In the genomic region with DNA sequence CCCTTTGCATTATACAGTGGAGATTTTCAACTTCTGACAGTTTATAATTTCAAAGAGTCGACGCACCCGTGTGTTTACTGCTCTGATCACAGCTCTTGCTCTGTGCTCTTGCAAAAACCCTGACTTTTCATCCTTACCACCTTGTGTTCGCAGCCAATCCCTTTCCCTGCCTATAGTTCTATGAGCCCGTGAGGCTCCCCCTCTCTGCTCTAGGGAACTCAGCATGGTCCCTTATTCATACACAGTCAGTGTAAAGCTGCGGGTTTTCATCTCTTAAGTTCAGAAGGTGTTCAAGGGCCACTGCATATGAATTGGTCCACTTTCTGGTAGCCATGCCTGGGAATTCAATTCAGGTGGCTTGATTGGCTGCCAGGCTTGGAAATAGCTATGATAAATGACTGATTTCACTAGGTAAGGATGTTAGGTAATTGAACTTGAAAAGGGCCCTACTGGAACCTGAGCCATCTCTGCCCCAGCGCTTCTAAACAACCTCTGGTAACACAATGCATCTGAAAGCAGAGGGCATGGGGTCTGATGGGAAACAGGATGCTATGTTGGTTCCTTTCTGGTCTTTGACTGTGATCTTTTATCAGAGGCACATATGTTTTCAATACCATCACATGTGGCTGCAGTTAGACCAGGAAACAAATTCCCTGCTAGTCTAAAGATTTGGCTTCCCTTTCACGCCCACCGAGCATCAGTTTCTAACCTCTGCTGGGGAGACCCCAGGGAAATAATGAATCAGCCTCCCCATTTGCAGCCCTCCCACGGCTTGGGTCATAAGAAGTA, we compare ENCODE assay signal across 34 mouse cellular contexts. TPM values are rescaled to one million over a fixed set of nuclear protein-coding genes. Genes with fewer than 3 reads are reported as not detected.
DNase-seq lines count a peak whose midpoint lies in the region; ATAC-seq and TF ChIP-seq lines count a peak whose summit lies in the region.
"Had no signal": no experiment of that assay in that cellular context is flagged by ENCODE, and none has a peak within 500 bp of the region (broad histone marks: within the 10 kb centered on the region; RNA-seq: fewer than 3 reads in every experiment).

No protein-coding gene starts in this region.

- H3K36me3 ChIP-seq in forebrain, embryonic 10.5 days (replicated peaks): no peaks in the 10 kb centered on the region
- no peaks in the 10 kb centered on the region for H3K36me3 ChIP-seq in forebrain, embryonic 12.5 days (replicated peaks)
- no peaks in the 10 kb centered on the region for H3K36me3 ChIP-seq in midbrain, embryonic 13.5 days
- no peaks in the 10 kb centered on the region for H3K36me3 ChIP-seq in midbrain, postnatal 0 days (ENCODE audit: insufficient read depth, low read length)
- no peaks in the 10 kb centered on the region for H3K36me3 ChIP-seq in embryonic facial prominence, embryonic 14.5 days (ENCODE audit: control insufficient read depth, insufficient read depth, low read length)
- H3K36me3 ChIP-seq: embryonic facial prominence, embryonic 12.5 days; heart, embryonic 12.5 days; intestine, embryonic 15.5 days; kidney, embryonic 15.5 days had no signal

- peaks cover 29% of the 10 kb centered on the region for H3K4me1 ChIP-seq in forebrain, embryonic 10.5 days
- H3K4me1 ChIP-seq in forebrain, embryonic 12.5 days: 0 out of 2 replicates have a peak, but pooled peaks cover 2% of the 10 kb centered on the region
- no peaks in the 10 kb centered on the region for H3K4me1 ChIP-seq in midbrain, embryonic 13.5 days (replicated peaks)
- H3K4me1 ChIP-seq in midbrain, postnatal 0 days (ENCODE audit: insufficient read depth, low read length): no peaks in the 10 kb centered on the region
- peaks cover 4% of the 10 kb centered on the region; the same call in 1 of the 2 replicates for H3K4me1 ChIP-seq in embryonic facial prominence, embryonic 14.5 days (ENCODE audit: control insufficient read depth, insufficient read depth, low read length)
- H3K4me1 ChIP-seq: heart, embryonic 12.5 days; intestine, embryonic 15.5 days; megakaryocyte, embryonic 14.5 days had no signal

- 48% methylated on average over 10 of the region's 10 CpGs for WGBS in forebrain, embryonic 10.5 days
- 45% methylated on average over 10 of the region's 10 CpGs for WGBS in forebrain, embryonic 12.5 days
- WGBS in midbrain, embryonic 13.5 days: 54% methylated on average over 10 of the region's 10 CpGs
- 55% methylated on average over 10 of the region's 10 CpGs for WGBS in midbrain, postnatal 0 days
- 45% methylated on average over 10 of the region's 10 CpGs for WGBS in embryonic facial prominence, embryonic 14.5 days

- TF ChIP-seq CTCF in midbrain, postnatal 0 days (IDR thresholded peaks at IDR 0.05): no peak

- no peaks in the 10 kb centered on the region for H3K27me3 ChIP-seq in forebrain, embryonic 10.5 days (ENCODE audit: poor library complexity, severe bottlenecking)
- no peaks in the 10 kb centered on the region for H3K27me3 ChIP-seq in forebrain, embryonic 12.5 days
- H3K27me3 ChIP-seq in midbrain, embryonic 13.5 days: no peaks in the 10 kb centered on the region
- H3K27me3 ChIP-seq in midbrain, postnatal 0 days (ENCODE audit: insufficient read depth, low read length): no peaks in the 10 kb centered on the region
- H3K27me3 ChIP-seq in embryonic facial prominence, embryonic 14.5 days (replicated peaks; ENCODE audit: control insufficient read depth, insufficient read depth, low read length): no peaks in the 10 kb centered on the region; the same call in 1 of the 2 replicates
- H3K27me3 ChIP-seq: heart, embryonic 12.5 days; intestine, embryonic 15.5 days; kidney, embryonic 15.5 days; megakaryocyte, embryonic 14.5 days had no signal

- no peak overlapping the region for H3K9ac ChIP-seq in forebrain, embryonic 12.5 days
- H3K9ac ChIP-seq in midbrain, embryonic 13.5 days (replicated peaks): no peak overlapping the region
- H3K9ac ChIP-seq in midbrain, postnatal 0 days (replicated peaks; ENCODE audit: low read length, poor library complexity, severe bottlenecking): no peak overlapping the region
- no peak overlapping the region for H3K9ac ChIP-seq in embryonic facial prominence, embryonic 14.5 days (ENCODE audit: low read depth, low read length)
- H3K9ac ChIP-seq: embryonic facial prominence, embryonic 12.5 days; heart, embryonic 12.5 days; hindbrain, embryonic 14.5 days; intestine, embryonic 15.5 days; kidney, embryonic 15.5 days; liver, postnatal 0 days had no signal

- no peak overlapping the region for H3K4me2 ChIP-seq in forebrain, embryonic 12.5 days
- H3K4me2 ChIP-seq in midbrain, embryonic 13.5 days (replicated peaks): no peak overlapping the region
- H3K4me2 ChIP-seq in midbrain, postnatal 0 days (ENCODE audit: low read depth, low read length, poor library complexity, severe bottlenecking): no peak overlapping the region
- no peak overlapping the region for H3K4me2 ChIP-seq in embryonic facial prominence, embryonic 14.5 days (ENCODE audit: low read depth, low read length)
- H3K4me2 ChIP-seq: embryonic facial prominence, embryonic 12.5 days; heart, embryonic 12.5 days; hindbrain, embryonic 14.5 days; intestine, embryonic 15.5 days; kidney, embryonic 15.5 days had no signal

- H3K4me3 ChIP-seq in forebrain, embryonic 10.5 days: no peak overlapping the region
- no peak overlapping the region for H3K4me3 ChIP-seq in forebrain, embryonic 12.5 days (replicated peaks)
- no peak overlapping the region for H3K4me3 ChIP-seq in midbrain, embryonic 13.5 days (replicated peaks)
- H3K4me3 ChIP-seq in midbrain, postnatal 0 days (ENCODE audit: low read depth, low read length): no peak overlapping the region
- H3K4me3 ChIP-seq in embryonic facial prominence, embryonic 14.5 days (ENCODE audit: low read depth, low read length): no peak overlapping the region
- H3K4me3 ChIP-seq: embryonic facial prominence, embryonic 12.5 days; heart, embryonic 12.5 days; intestine, embryonic 15.5 days; kidney, embryonic 15.5 days; megakaryocyte, embryonic 14.5 days; myocyte had no signal

- H3K27ac ChIP-seq in forebrain, embryonic 10.5 days: peak overlapping the region; percentile 65; the same call in 1 of the 2 replicates
- no peak overlapping the region for H3K27ac ChIP-seq in forebrain, embryonic 12.5 days
- no peak overlapping the region for H3K27ac ChIP-seq in midbrain, embryonic 13.5 days
- H3K27ac ChIP-seq in midbrain, postnatal 0 days (ENCODE audit: low read depth, low read length): no peak overlapping the region
- H3K27ac ChIP-seq in embryonic facial prominence, embryonic 14.5 days (replicated peaks; ENCODE audit: low read depth, low read length): no peak overlapping the region
- H3K27ac ChIP-seq: hindbrain, embryonic 14.5 days; intestine, embryonic 15.5 days; kidney, embryonic 15.5 days; stomach, postnatal 0 days had no signal

- DNase-seq in forebrain, embryonic 10.5 days (ENCODE audit: extremely low spot score, low spot score): no peak
- no peak for DNase-seq in midbrain, postnatal 0 days (ENCODE audit: low spot score)
- peak; percentile 39 for DNase-seq in embryonic facial prominence, embryonic 14.5 days (ENCODE audit: low spot score)
- peak; percentile 47 for DNase-seq in mesoderm, embryonic 11.5 days (ENCODE audit: low read depth, low spot score)
- DNase-seq in adrenal gland, adult (ENCODE audit: inconsistent age in 2 of 2, low spot score in 1 of 2): no peak
- no peak for DNase-seq in neural tube, embryonic 10.5 days (ENCODE audit: extremely low spot score, low spot score)
- DNase-seq: adrenal gland, postnatal 14 days; cerebellum, adult 11-12 months; cerebellum, postnatal 14 days; heart, postnatal 14 days; kidney, postnatal 4 days; liver, postnatal 0 days; lung, postnatal 14 days; retina, postnatal 1 day; right cerebral cortex, postnatal 4 days had no signal

- no peak for ATAC-seq in forebrain, embryonic 12.5 days (ENCODE audit: low FRiP score)
- ATAC-seq in midbrain, embryonic 13.5 days: peak; percentile 43; the same call in 1 of the 2 replicates
- ATAC-seq in midbrain, postnatal 0 days (ENCODE audit: low FRiP score): no peak
- ATAC-seq in embryonic facial prominence, embryonic 14.5 days (ENCODE audit: low read depth): no peak
- ATAC-seq: activated CD4-positive, CD25-positive, alpha-beta regulatory T cell, adult 4 months; CD4-positive, CD25-positive, alpha-beta regulatory T cell, adult 4 months; intestine, embryonic 15.5 days; liver, postnatal 0 days had no signal

- no peaks in the 10 kb centered on the region for H3K9me3 ChIP-seq in forebrain, embryonic 10.5 days
- no peaks in the 10 kb centered on the region for H3K9me3 ChIP-seq in forebrain, embryonic 12.5 days
- no peaks in the 10 kb centered on the region for H3K9me3 ChIP-seq in midbrain, embryonic 13.5 days
- H3K9me3 ChIP-seq in midbrain, postnatal 0 days (ENCODE audit: low read length): no peaks in the 10 kb centered on the region
- no peaks in the 10 kb centered on the region for H3K9me3 ChIP-seq in embryonic facial prominence, embryonic 14.5 days (ENCODE audit: control insufficient read depth, low read length)
- H3K9me3 ChIP-seq: embryonic facial prominence, embryonic 12.5 days; heart, embryonic 12.5 days; intestine, embryonic 15.5 days; kidney, embryonic 15.5 days; megakaryocyte, embryonic 14.5 days had no signal

RNA-seq across cellular contexts. Expression of a gene that starts 46.3 kb away (rescaled TPM):
- polyA plus RNA-seq in forebrain, embryonic 10.5 days (2016; fragmentation: Nextera tagmentation; extraction: Ambion mirVana): not detected in 2 replicates
- not detected in 2 replicates for polyA plus RNA-seq in forebrain, embryonic 12.5 days (2016; fragmentation: Nextera tagmentation; extraction: Ambion mirVana)
- not detected in 2 replicates for polyA plus RNA-seq in midbrain, embryonic 13.5 days (2015; fragmentation: Nextera tagmentation; extraction: Ambion mirVana)
- total RNA-seq in midbrain, postnatal 0 days (2014; rRNA removed): not detected in 2 replicates
- polyA plus RNA-seq in midbrain, postnatal 0 days (2015; fragmentation: Nextera tagmentation; extraction: Ambion mirVana): not detected in 2 replicates
- 0.14 TPM in 1 of 2 replicates, not detected in the other for polyA plus RNA-seq in embryonic facial prominence, embryonic 14.5 days (2014; fragmentation: Nextera tagmentation; extraction: Ambion mirVana)
- total RNA-seq: adrenal gland, postnatal 14 days; ES-E14; gastrocnemius, postnatal 4 days; heart, postnatal 14 days; layer of hippocampus, postnatal 10 days; left cerebral cortex, postnatal 10 days; liver, adult 2 months; neutrophil, adult 5-6 weeks had no signal
- polyA plus RNA-seq: activated CD4-positive, CD25-positive, alpha-beta regulatory T cell, adult 4 months; CD4-positive, CD25-positive, alpha-beta regulatory T cell, adult 4 months; embryonic facial prominence, embryonic 12.5 days; heart, embryonic 12.5 days; hindbrain, embryonic 14.5 days; intestine, embryonic 15.5 days; liver, adult 2 months; liver, postnatal 0 days; myocyte; stomach, postnatal 0 days; thymus, postnatal 0 days had no signal

Comparison
In these comparisons a context has a peak if more than half of its experiments do, and no peak if none do; other contexts are left out.
1. DNase-seq: peak in embryonic facial prominence, embryonic 14.5 days (single experiment) and mesoderm, embryonic 11.5 days (single experiment); none in forebrain, embryonic 10.5 days (single experiment), midbrain, postnatal 0 days (single experiment), adrenal gland, adult (0 of 2) and neural tube, embryonic 10.5 days (single experiment).